Mouse (Mus musculus) liver, postnatal 0 days (tissue): ENCODE data around the gene Slc12a4. TPM values are rescaled to one million over a fixed set of nuclear protein-coding genes. Genes with fewer than 3 reads are reported as not detected.
"Not testable (repeated sequence)": the region's sequence is repeated elsewhere in the genome, so short reads cannot be mapped to it uniquely, and the experiment has no call there.

Experiments used
- ATAC-seq: fragments of 200-750 bp; cut with Nextera tagmentation; 2 replicates; pipeline ENCODE4 v1.8.0; 2017; ENCODE audit warnings: mild to moderate bottlenecking, moderate library complexity
- DNase-seq: peaks from one replicate; pipeline ENCODE4 v3.0.0-alpha.2; 2016
- H3K27ac ChIP-seq: fragments of 300-500 bp; sonication (generic); 2 replicates; pipeline ENCODE4 v1.5.1; 2014; ENCODE audit warnings: antibody characterized with exemption, moderate library complexity, mild to moderate bottlenecking, low read depth
- H3K27me3 ChIP-seq: fragments of 300-500 bp; sonication (generic); 2 replicates; pipeline ENCODE4 v1.6.1; 2014; ENCODE audit warnings: low read length, control low read depth, mixed read lengths; ENCODE audit not compliant: insufficient read depth
- H3K36me3 ChIP-seq: fragments of 300-500 bp; sonication (generic); replicated peaks from 2 replicates; pipeline ENCODE4 v1.6.1; 2014; ENCODE audit warnings: mild to moderate bottlenecking, control low read depth, low read length, moderate library complexity, mixed read lengths; ENCODE audit not compliant: insufficient read depth
- H3K4me1 ChIP-seq: fragments of 300-500 bp; sonication (generic); 2 replicates; pipeline ENCODE4 v1.6.1; 2014; ENCODE audit warnings: antibody characterized with exemption, mild to moderate bottlenecking, control low read depth; ENCODE audit not compliant: insufficient read depth
- H3K4me2 ChIP-seq: fragments of 300-500 bp; sonication (generic); 2 replicates; pipeline ENCODE4 v1.6.1; 2014; ENCODE audit warnings: low read depth, mild to moderate bottlenecking, low read length, moderate library complexity, mixed read lengths
- H3K4me3 ChIP-seq: fragments of 300-500 bp; sonication (generic); 2 replicates; pipeline ENCODE4 v1.5.1; 2014; ENCODE audit warnings: low read depth, low read length
- H3K9ac ChIP-seq: fragments of 300-500 bp; sonication (generic); replicated peaks from 2 replicates; pipeline ENCODE4 v1.6.1; 2014; ENCODE audit warnings: mild to moderate bottlenecking, moderate library complexity
- H3K9me3 ChIP-seq: fragments of 300-500 bp; sonication (generic); 2 replicates; pipeline ENCODE4 v1.6.1; 2016; ENCODE audit warnings: mild to moderate bottlenecking, control low read depth, low read length, mixed read lengths
- CTCF ChIP-seq: sonication (generic); IDR thresholded peaks from 2 replicates; pipeline ENCODE4 v1.5.1; 2016; ENCODE audit warnings: antibody characterized with exemption, low read depth
- EP300 ChIP-seq: IDR thresholded peaks from 2 replicates; pipeline ENCODE4 v1.6.1; 2016; ENCODE audit warnings: antibody characterized with exemption, low read depth, mild to moderate bottlenecking
- WGBS: fragments of 180-500 bp; shearing (Covaris S2); extraction: QIAGEN DNeasy Blood & Tissue Kit; methylation state at CpG from one replicate; pipeline ENCODE4 v1.1.7; 2014; ENCODE audit not compliant: insufficient replicate concordance; 5-methylcytosine and 5-hydroxymethylcytosine counted together
- polyA plus RNA-seq: library from polyadenylated mRNA; unstranded; fragments of >200 nt; fragmentation: Nextera tagmentation; extraction: Ambion mirVana; gene quantifications from 2 replicates; pipeline ENCODE4 v1.2.1, GENCODE M21; 2015

The Slc12a4 gene
- polyA plus RNA-seq, 1 experiment from 2014 or later, result 5.2 TPM

- Histone ChIP-seq H3K4me2 (no peak overlapping the region), H3K36me3 (no peaks in the 10 kb centered on the region), H3K9ac (no peak overlapping the region), H3K4me1 (peaks cover 23% of the 10 kb centered on the region), H3K9me3 (no peaks in the 10 kb centered on the region), H3K27ac (peak overlapping the region; percentile 34; the same call in 1 of the 2 replicates), H3K27me3 (no peaks in the 10 kb centered on the region), H3K4me3 (no peak overlapping the region)
- TF ChIP-seq EP300, result no peak
- no peak for ATAC-seq
- 42% methylated on average over 5 of the region's 5 CpGs for WGBS
- peak; percentile 45 for DNase-seq
Measured at GRCm38 (mm10) chr8:105992499-105992898, 26.6 kb upstream of the Slc12a4 start.

- H3K4me3 ChIP-seq, result no peak overlapping the region
- peaks cover 13% of the 10 kb centered on the region for H3K4me1 ChIP-seq
- ATAC-seq, result no peak
- TF ChIP-seq CTCF, result no peak
- no peak for TF ChIP-seq EP300
- H3K36me3 ChIP-seq, result no peaks in the 10 kb centered on the region
- H3K9me3 ChIP-seq, result no peaks in the 10 kb centered on the region
- no peaks in the 10 kb centered on the region for H3K27me3 ChIP-seq
- WGBS, result 71% methylated on average over 2 of the region's 2 CpGs
- H3K4me2 ChIP-seq, result no peak overlapping the region
- no peak overlapping the region for H3K9ac ChIP-seq
- H3K27ac ChIP-seq, result no peak overlapping the region
- no peak for DNase-seq
Measured at GRCm38 (mm10) chr8:105991546-105991945, 25.6 kb upstream of the Slc12a4 start.

- H3K4me2 ChIP-seq, result no peak within 1 kb of the TSS
- H3K36me3 ChIP-seq, result no peaks in the 10 kb centered on the region
- H3K9ac ChIP-seq, result no peak within 1 kb of the TSS
- peaks cover 10% of the 10 kb centered on the region for H3K4me1 ChIP-seq
- DNase-seq (peak; percentile 90), ATAC-seq (peak; percentile 70)
- no peaks in the 10 kb centered on the region for H3K9me3 ChIP-seq
- no peak within 1 kb of the TSS for H3K4me3 ChIP-seq
- 13% methylated on average over 15 of the region's 15 CpGs for WGBS
- peak; percentile 96 for TF ChIP-seq CTCF
- no peak for TF ChIP-seq EP300
- no peak within 1 kb of the TSS for H3K27ac ChIP-seq
- H3K27me3 ChIP-seq, result no peaks in the 10 kb centered on the region
Measured at GRCm38 (mm10) chr8:105990856-105991387, 25.0 kb upstream of the Slc12a4 start, which contains the start of gene Dus2. Gene Dus2 (plus strand): TSS chr8:105991337.

- Histone ChIP-seq H3K36me3 (no peaks in the 10 kb centered on the region), H3K4me3 (no peak overlapping the region), H3K27ac (no peak overlapping the region), H3K9me3 (no peaks in the 10 kb centered on the region), H3K9ac (no peak overlapping the region), H3K4me2 (no peak overlapping the region), H3K4me1 (peaks cover 6% of the 10 kb centered on the region; the same call in 1 of the 2 replicates), H3K27me3 (no peaks in the 10 kb centered on the region)
- ATAC-seq (no peak), DNase-seq (no peak)
- no peak for TF ChIP-seq EP300
- no peak for TF ChIP-seq CTCF
- 80% methylated on average over 11 of the region's 11 CpGs for WGBS
Measured at GRCm38 (mm10) chr8:105988546-105988945, 22.6 kb upstream of the Slc12a4 start.

- not testable (repeated sequence) for ATAC-seq, H3K4me3 ChIP-seq, H3K9ac ChIP-seq, H3K27me3 ChIP-seq, H3K4me1 ChIP-seq, H3K36me3 ChIP-seq, H3K9me3 ChIP-seq, H3K4me2 ChIP-seq, H3K27ac ChIP-seq, DNase-seq
- WGBS, result 41% methylated on average over 10 of the region's 11 CpGs
Measured at GRCm38 (mm10) chr8:105983406-105983805, 17.5 kb upstream of the Slc12a4 start.

GRCm38 (mm10) chr8:105981146-105981545 is 15.2 kb upstream of the Slc12a4 start:
- Histone ChIP-seq H3K36me3 (no peaks in the 10 kb centered on the region), H3K9me3 (no peaks in the 10 kb centered on the region), H3K27me3 (no peaks in the 10 kb centered on the region), H3K4me2 (no peak overlapping the region), H3K4me3 (no peak overlapping the region), H3K4me1 (no peaks in the 10 kb centered on the region; the same call in 1 of the 2 replicates), H3K27ac (no peak overlapping the region), H3K9ac (no peak overlapping the region)
- TF ChIP-seq EP300 (no peak), CTCF (peak; percentile 29; the same call in 1 of the 2 replicates)
- WGBS, result 89% methylated on average over 1 of the region's 1 CpGs
- ATAC-seq (no peak), DNase-seq (no peak)

- no peak within 1 kb of the TSS for H3K4me3 ChIP-seq
- H3K27ac ChIP-seq, result no peak within 1 kb of the TSS
- ATAC-seq, result no peak
- H3K9me3 ChIP-seq, result no peaks in the 10 kb centered on the region
- H3K4me2 ChIP-seq, result no peak within 1 kb of the TSS
- no peaks in the 10 kb centered on the region for H3K36me3 ChIP-seq
- DNase-seq, result no peak
- TF ChIP-seq EP300, result no peak
- 0 out of 2 replicates have a peak, but pooled peaks have one; percentile 18 for TF ChIP-seq CTCF
- 96% methylated on average over 15 of the region's 15 CpGs for WGBS
- no peaks in the 10 kb centered on the region; the same call in 1 of the 2 replicates for H3K4me1 ChIP-seq
- H3K27me3 ChIP-seq, result no peaks in the 10 kb centered on the region
- no peak within 1 kb of the TSS for H3K9ac ChIP-seq
Measured at GRCm38 (mm10) chr8:105979325-105979724, 13.4 kb upstream of the Slc12a4 start, which contains the start of gene Dpep3. Gene Dpep3 (minus strand): TSS chr8:105979429.
